Mouse (Mus musculus): Measurements from ENCODE around the gene Smurf1.
A peak's percentile ranks its signal among the peaks of the same experiment; 100 is the strongest.

The Smurf1 gene

GRCm38 (mm10) chr5:144913361-144913760, 52.3 kb downstream of the Smurf1 start:
- no peak for DNase-seq

DNA sequence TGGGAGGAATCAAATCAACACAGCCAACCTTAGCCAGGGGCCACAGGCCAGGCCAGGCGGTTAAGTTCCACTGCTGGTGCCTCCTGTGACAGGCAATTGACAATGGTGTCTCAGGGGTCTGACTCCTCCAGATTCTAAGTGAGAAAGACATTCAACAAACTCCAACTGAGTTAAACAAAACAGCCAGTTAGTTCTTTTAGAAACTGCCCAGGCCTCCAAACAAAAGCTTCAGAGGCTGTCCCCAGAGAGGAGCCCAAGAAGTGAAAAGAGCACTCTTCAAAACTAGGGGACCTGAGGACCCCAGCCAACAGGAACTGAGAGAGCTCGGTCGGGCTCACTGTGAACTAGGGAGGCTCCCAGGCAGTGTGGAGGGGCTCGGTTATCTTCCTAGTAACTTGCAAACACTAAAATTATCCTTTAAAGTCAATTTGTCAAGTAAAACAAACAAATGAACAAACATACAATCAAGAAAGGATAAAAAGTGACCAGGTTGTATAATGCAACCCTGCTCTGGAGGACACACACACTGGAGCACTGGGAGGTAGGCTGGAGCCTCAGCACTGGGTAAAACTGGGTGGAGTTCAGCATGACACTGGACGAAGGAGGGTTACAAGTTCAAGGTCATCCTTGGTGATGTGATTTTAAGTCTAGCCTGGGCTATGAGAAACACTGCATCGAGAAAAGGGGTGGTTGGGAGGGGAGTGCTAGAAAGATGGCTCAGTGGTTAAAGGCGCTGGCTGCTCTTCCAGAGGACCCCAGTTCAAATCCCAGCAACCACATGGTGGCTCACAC, 52.9 kb downstream of the Smurf1 start:
- DNase-seq: no peak

DNA sequence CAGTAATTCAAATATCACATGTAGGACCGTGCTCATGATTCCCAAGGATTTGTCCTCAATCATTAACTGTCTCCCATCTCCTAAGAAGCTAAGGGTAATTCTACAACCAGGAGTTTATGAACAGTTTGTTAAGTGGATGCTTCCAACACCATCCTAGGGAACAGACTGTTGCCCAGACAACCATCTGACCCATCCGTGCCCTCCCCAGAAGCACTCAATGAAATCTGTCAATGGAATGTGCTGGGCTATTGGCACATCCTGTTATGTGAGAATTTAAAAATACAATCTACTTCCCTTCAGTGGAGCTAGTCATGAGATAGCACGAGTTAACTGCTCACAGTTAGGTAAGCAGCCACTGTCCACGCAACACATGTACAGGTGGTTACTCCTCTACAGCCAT, 56.1 kb downstream of the Smurf1 start:
- no peak for DNase-seq

DNA sequence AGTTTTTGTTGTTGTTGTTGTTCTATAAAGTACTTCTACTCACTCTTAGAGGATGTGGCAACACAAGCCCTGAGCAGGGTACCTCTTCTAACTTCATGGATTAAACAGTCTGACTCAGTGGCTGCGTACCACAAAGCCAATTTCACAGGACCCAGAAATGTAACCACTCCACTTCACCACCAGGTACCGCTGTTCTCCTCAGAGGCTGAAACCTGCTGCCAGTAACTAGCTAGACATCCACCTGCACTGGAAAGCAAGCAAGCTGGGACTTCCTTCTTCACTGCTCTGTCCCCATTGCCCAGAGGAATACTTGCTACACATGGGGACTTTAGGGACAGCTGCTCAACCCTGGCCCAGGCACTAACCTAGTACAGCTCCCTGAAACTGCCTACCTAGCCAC, 58.1 kb downstream of the Smurf1 start:
- no peak for DNase-seq

DNA sequence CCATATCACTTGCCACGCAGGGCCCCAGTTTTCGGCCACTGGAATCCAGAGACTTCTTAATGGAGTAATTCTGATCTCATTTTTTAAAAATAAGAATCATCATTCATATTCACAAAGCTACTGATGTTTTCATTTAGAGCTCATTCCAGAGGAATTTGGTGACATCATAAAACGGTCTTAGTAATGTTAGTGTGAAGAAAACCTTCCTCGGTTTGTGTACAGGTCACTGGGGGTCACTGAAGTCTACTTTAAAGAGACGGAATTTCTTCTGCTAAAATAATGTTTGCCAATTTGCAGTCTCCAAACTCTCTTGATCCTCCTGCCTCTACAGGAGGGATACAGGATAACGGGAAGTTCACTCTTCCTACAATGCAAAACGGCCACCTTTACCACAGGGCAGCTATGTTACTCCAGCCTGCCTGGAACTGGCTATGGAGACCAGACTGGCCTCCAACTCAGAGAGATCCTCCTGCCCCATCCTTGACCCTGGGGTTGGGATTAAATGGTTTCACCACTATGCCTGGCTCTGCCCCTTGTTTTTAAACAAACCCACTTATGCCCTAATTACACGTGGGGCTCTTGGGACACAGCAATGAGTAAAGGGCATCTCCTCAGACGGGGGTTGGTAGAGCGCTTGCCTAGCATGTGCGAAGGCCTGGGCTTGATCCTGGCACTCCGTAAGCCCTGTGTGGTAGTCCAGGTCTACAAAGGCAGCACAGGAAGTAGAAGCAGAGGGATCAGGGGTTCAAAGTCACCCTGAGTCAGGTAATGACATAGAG, 61.1 kb downstream of the Smurf1 start:
- no peak for DNase-seq

- no peak for DNase-seq
These were observed 63.9 kb downstream of the Smurf1 start for GRCm38 (mm10) chr5:144901791-144902190.

DNA sequence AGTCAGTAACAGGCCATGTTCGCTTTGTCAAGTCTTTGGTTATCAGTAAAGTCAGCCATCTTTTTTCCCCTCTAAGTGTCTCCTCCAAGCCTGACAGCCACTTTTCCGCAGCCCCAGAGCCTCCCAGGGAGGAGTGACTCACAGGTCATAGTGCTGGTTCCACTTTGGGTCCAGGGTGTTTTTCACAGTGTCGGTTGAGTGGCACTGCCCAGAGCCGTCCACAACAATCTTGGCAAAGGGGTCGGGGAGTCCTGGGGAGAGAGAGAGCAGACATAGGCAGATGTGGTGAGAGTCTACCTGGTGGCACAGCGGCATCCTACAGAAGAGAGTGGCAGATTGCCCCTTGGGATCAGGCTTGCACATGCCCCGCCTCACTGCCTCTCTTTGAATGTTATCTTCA, 64.6 kb downstream of the Smurf1 start:
- no peak for DNase-seq

DNA sequence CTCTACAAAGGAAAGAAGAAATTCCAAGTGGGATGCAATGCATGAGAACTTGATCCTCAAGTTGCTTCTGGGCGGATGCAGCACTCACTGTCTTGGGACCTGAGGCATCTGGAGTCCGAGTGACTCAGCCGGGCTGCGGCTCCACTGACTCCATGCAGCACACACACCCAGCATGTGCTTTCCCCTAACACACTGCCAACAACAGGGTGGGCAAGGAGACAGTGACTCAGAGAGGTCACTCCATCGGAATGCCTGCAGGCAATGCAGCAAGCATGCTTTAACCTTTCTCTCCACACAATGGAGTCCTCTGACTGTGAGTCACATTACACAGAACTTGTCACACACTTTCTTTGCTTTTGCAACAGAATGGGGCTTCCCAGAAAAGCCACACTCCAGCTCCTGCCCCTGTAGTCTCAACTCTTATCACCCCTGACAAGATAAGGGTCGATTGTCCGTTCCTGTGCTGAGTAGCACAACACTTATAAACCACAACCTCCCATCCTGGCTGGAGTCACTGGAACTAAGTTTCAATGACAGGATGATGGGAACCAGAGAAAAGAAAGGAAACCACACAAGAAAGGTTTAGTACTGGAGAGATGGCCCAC, 67.1 kb downstream of the Smurf1 start:
- no peak for DNase-seq

DNA sequence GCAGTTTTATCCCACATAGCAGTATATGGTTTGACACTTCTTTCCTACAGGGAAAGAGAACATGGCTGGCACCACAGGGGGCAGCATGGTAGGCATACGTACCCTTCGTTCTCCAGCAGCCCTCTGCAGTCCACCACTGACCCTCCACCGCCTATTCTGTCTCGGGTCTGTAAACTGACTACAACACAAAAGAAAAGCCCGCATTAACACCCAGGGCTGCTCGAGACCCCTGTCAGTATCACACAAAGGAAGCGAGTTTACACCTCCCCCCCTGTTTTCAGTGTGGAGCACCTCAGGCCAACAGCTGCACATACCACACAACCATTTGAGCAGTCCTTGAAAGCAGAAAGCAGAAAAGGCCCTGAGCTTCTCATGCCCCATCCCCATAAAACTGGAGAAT, 67.8 kb downstream of the Smurf1 start:
- peak; percentile 40 for DNase-seq

GRCm38 (mm10) chr5:144891276-144891675, 74.4 kb downstream of the Smurf1 start:
- no peak for DNase-seq

GRCm38 (mm10) chr5:144885968-144886650, 79.5 kb downstream of the Smurf1 start:
- no peak for DNase-seq

DNA sequence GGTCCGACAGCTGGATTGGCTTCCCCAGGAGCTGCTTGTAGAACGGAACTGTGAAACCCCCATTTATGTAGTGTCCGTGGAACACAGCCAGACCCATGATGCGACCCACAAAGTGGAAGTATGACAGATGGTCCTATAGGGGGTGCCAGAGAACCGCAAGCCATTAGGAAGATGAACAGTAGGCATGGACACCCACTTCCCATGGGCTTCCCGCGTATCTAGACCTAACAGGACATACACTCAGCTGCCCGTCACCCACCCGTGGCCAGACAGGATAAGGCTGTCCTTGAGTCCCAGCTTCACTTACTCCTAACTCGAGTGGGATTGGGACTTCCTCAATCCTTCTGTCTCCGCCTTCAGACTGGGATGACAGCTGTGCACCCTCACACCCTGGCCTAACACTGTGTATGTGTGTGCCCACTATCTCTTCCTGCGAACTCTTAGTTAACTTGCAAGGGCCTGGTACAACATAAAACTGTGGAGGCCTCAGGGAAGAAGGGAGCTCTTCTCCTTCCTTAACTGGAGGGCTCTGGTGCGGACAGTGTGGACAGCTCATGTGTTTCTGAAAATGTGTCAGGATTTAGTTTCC, 80.9 kb downstream of the Smurf1 start:
- peak; percentile 25 for DNase-seq

DNA sequence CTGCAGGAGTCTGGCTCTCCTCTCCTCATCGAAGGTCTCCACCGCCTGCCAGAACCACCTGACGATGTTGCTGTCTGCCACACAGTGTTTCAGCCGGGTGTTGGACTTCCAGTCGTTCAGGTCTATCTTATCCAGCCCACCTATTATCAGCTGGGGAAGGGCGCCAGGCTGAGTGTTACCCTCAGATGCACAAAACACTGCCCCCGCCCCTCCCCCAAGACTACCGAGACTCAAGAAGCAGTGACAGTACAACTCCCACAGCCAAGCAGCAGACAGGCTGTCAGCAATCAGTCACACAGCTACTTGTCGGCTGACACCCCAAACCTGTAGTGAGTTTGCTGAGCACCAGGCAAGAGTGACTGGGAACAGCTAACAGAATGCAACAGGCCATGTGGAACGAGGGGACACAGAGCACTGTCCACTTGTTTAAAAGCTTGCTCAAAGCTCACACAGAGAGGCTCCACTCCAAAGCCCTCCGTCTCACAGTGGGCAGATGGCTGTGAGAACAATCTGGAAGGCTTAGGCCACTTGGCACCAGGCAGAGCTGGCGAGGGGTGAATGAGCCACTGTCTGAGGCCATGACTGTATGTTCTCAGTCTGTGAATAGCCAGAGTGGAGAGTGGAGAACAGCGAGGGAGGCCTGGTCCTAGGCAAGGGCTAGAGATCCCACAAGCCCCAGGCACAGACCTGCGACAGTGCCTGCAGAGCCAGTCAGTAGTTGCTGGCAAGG, 83.8 kb downstream of the Smurf1 start:
- no peak for DNase-seq

DNA sequence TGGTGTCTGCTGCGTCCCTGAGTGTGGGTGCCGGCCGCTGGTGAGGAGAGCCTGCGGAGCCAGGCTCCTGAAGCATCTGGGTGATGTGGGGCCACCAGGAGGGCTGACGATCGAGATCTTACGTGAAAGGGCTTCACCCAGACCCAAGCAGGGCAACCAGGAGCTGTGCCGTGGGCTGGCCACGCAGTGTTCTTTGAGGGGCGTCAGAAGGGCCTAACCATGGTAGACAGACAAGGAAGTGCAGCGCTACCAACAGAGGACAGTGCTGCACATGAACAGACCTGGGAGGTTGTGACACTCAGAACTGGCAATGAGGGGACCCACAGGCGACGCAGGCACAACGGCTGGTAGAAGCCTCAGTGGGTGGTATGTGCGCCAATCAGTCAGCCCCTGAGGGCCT, 88.6 kb downstream of the Smurf1 start:
- no peak for DNase-seq

GRCm38 (mm10) chr5:144875892-144876291, 89.8 kb downstream of the Smurf1 start:
- DNase-seq: peak; percentile 79

DNA sequence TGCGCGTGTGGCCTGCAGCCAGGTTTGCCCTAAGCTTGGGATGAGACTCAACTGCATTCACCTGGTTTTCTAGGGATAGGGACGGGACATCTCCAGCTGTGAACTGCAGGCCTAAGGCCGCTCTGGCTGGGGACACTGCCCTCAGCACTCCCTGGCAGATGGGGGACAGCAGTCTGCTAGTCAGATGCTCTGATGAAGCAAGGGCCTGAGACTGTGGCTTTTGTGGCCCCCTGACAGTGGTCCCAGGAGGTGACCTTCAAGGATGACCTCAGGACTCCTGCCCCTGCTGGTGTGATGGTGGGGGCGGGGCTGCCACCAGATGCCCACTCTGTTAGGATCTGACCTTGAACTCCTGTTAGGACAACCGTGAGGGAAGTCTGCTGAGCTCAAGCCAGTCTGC, 90.4 kb downstream of the Smurf1 start:
- no peak for DNase-seq

- no peak for DNase-seq
These were observed 92.8 kb downstream of the Smurf1 start for GRCm38 (mm10) chr5:144872867-144873266.

DNA sequence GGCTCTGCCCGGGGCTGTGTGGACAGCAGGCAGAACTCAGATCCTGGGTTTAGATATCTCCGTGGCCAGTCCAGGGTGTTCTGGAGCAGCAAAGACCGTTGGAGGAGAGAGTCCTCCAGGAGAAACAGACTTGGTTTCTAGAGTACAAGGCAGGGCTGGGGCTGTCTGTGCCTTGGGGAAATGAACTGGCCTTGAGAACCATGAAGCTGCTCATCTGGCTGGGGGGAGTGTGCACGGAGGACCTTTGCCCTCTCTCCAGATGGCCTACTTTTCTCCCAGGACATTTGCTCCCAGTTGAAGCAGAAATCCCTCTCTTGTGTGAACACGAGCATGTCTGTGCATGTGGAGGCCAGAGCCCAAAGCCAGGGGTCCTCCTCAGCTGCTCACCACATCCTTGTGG, 93.3 kb downstream of the Smurf1 start:
- peak; percentile 13 for DNase-seq

DNA sequence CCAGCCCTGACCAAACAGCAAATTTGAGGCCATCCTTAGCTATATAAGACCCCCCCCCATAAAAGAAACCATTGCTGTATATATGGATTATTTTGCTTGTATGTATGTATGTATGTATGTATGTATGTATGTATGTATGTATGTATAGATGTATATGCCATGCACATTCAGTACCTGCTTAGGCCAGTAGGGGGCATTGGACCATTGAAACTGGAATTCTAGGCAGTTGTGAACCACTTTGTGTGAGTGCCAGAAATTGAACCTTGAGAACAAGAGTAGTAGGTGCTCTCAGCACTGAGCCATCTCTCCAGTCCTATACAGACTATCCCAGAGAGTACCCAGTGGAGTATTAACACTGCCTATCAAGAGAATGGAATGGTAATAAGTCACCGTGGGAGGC, 93.9 kb downstream of the Smurf1 start:
- no peak for DNase-seq

DNA sequence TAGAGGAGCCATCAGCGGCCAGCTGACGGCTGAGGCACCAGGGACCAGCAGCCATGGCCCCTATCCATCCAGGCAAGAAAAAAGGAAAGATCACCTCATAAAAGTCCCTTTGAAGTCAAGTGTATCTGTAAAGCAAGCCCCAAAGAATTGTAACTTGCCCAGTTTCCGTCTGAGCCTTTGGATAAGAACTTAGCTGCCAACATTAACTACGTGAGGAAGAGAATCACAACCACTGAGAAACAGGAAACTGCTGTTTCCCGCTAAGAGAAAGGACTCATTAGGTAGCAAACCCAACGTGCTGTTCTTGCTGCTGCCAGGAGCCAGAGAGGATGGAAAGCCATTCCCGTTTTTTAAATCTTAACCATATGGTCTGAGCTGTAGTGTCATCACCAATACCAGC, 94.9 kb downstream of the Smurf1 start:
- DNase-seq: no peak

DNA sequence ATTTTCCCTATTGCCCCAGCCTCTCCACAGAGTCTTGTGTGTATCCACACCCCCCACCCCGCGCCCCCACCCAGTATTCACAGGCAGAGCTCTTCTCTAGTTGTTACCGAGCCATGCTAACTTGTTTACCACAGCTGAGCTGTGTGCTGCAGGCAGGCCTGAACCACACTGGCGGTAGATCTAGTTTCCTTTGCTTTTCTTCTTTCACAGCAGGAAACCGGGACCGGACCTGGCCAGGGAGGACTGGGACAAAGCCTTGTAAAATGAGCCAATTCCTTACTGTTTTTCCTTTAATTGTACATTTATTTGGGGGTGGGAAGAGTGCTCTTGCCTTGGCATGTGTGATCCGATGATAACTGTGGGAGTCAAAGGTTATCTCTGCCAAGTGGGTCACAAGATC, 96.2 kb downstream of the Smurf1 start:
- no peak for DNase-seq

DNA sequence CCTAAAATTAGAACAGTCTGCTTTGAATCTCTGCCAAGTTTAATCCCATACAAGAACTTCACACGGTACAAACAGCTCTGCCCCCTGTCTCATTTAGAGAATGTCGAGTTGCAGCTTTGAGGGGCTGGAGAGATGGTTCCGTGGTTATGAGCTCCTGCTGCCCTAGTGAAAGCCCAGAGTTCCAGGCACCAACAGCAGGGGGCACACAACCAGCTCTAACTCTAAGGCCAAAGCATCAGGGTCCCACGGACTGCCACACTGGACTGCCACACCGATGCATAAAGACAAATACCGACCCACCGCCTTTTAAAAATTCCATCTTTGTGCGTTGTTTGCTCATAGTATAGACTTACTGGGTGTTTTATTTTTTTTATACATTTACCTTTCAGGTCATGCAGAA, 98.7 kb downstream of the Smurf1 start:
- DNase-seq: no peak
